Mouse (Mus musculus): ENCODE data around the gene Col8a2. TPM values are rescaled to one million over a fixed set of nuclear protein-coding genes. Genes with fewer than 3 reads are reported as not detected.

Col8a2 gene
- polyA plus RNA-seq, 2 experiments: 50.3 to 74.6 TPM

GRCm38 (mm10) chr4:126246202-126246889, 40.2 kb upstream of the Col8a2 start:
- Histone ChIP-seq H3K27ac (replicated peaks; ENCODE audit: low read depth, low read length) (no peak overlapping the region), H3K27me3 (ENCODE audit: control insufficient read depth, insufficient read depth, low read length) (no peaks in the 10 kb centered on the region), H3K4me1 (ENCODE audit: control insufficient read depth, insufficient read depth, low read length) (peaks cover 5% of the 10 kb centered on the region; the same call in 1 of the 2 replicates), H3K4me3 (replicated peaks; ENCODE audit: low read length) (no peak overlapping the region), H3K9me3 (ENCODE audit: control insufficient read depth, low read length) (no peaks in the 10 kb centered on the region), H3K4me2 (replicated peaks; ENCODE audit: low read depth, low read length, severe bottlenecking) (no peak overlapping the region), H3K36me3 (ENCODE audit: control insufficient read depth, insufficient read depth, low read length) (peaks cover 50% of the 10 kb centered on the region), H3K9ac (ENCODE audit: low read depth, low read length, severe bottlenecking) (no peak overlapping the region)
- DNase-seq (ENCODE audit: low spot score) (no peak), ATAC-seq (ENCODE audit: low FRiP score, low read depth) (no peak)
- WGBS: 75% methylated on average over 13 of the region's 13 CpGs
- no peak for TF ChIP-seq POLR2A (IDR thresholded peaks at IDR 0.05; ENCODE audit: borderline replicate concordance, extremely low read depth, insufficient read depth, insufficient read length)

- ATAC-seq (ENCODE audit: low FRiP score, low read depth): no peak
- H3K36me3 ChIP-seq (ENCODE audit: control insufficient read depth, insufficient read depth, low read length): peaks cover 44% of the 10 kb centered on the region
- no peaks in the 10 kb centered on the region for H3K9me3 ChIP-seq (ENCODE audit: control insufficient read depth, low read length)
- H3K9ac ChIP-seq (ENCODE audit: low read depth, low read length, severe bottlenecking): no peak overlapping the region
- peaks cover 19% of the 10 kb centered on the region for H3K4me1 ChIP-seq (ENCODE audit: control insufficient read depth, insufficient read depth, low read length)
- DNase-seq (ENCODE audit: low spot score): no peak
- H3K4me2 ChIP-seq (replicated peaks; ENCODE audit: low read depth, low read length, severe bottlenecking): no peak overlapping the region
- TF ChIP-seq POLR2A (IDR thresholded peaks at IDR 0.05; ENCODE audit: borderline replicate concordance, extremely low read depth, insufficient read depth, insufficient read length): no peak
- no peak overlapping the region for H3K27ac ChIP-seq (replicated peaks; ENCODE audit: low read depth, low read length)
- 33% methylated on average over 11 of the region's 11 CpGs for WGBS
- H3K27me3 ChIP-seq (ENCODE audit: control insufficient read depth, insufficient read depth, low read length): no peaks in the 10 kb centered on the region
- no peak overlapping the region for H3K4me3 ChIP-seq (replicated peaks; ENCODE audit: low read length)
Observed at GRCm38 (mm10) chr4:126248261-126248868, 38.2 kb upstream of the Col8a2 start.

GRCm38 (mm10) chr4:126250659-126251058, 35.9 kb upstream of the Col8a2 start:
- H3K9ac ChIP-seq (ENCODE audit: low read depth, low read length, severe bottlenecking): no peak overlapping the region
- peaks cover 37% of the 10 kb centered on the region for H3K36me3 ChIP-seq (ENCODE audit: control insufficient read depth, insufficient read depth, low read length)
- ATAC-seq (ENCODE audit: low FRiP score, low read depth): no peak

DNA sequence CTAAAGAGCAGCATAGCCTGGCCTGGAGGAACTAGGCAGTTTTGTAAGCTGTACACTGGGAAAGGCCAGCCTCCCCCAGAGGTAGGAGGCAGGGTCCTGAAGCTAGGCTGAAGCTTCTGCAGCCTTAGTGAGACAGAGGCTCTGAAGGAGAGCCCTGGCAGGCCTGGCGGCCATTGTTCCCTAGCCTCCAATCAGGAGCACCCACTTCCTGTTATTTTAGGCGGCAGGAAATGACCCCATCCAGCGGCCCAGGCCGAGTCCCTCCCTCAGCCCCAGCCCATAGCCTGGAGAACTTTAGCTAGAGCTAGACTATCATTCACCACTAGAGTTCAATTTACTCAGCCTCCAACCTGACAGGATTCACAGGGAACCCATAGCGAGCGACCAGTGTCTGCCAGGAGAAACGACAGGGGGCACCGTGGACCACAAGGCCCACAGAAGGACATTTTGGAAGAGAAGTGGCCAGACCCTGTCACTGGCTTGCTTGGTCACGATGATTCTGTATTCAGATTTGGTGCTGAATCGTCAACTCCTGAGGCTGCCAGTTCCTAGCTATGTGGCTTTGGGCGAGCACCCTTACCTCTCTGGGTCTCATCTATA, 34.8 kb upstream of the Col8a2 start:
- no peak overlapping the region for H3K4me3 ChIP-seq (replicated peaks; ENCODE audit: low read length)
- no peaks in the 10 kb centered on the region for H3K9me3 ChIP-seq (ENCODE audit: control insufficient read depth, low read length)
- ATAC-seq (ENCODE audit: low FRiP score, low read depth) (no peak), DNase-seq (ENCODE audit: low spot score) (no peak)
- H3K36me3 ChIP-seq (ENCODE audit: control insufficient read depth, insufficient read depth, low read length): peaks cover 31% of the 10 kb centered on the region
- TF ChIP-seq POLR2A (IDR thresholded peaks at IDR 0.05; ENCODE audit: borderline replicate concordance, extremely low read depth, insufficient read depth, insufficient read length): no peak
- H3K27ac ChIP-seq (replicated peaks; ENCODE audit: low read depth, low read length): 0 out of 2 replicates have a peak overlapping the region, but pooled peaks have one; percentile 28
- H3K4me2 ChIP-seq (replicated peaks; ENCODE audit: low read depth, low read length, severe bottlenecking): no peak overlapping the region; the same call in 1 of the 2 replicates
- no peak overlapping the region; the same call in 1 of the 2 replicates for H3K9ac ChIP-seq (ENCODE audit: low read depth, low read length, severe bottlenecking)
- peaks cover 34% of the 10 kb centered on the region for H3K4me1 ChIP-seq (ENCODE audit: control insufficient read depth, insufficient read depth, low read length)
- WGBS: 62% methylated on average over 11 of the region's 11 CpGs
- H3K27me3 ChIP-seq (ENCODE audit: control insufficient read depth, insufficient read depth, low read length): no peaks in the 10 kb centered on the region

More at GRCm38 (mm10) chr4:126250659-126251058, 35.9 kb upstream of the Col8a2 start:
- Histone ChIP-seq H3K4me3 (replicated peaks; ENCODE audit: low read length) (no peak overlapping the region), H3K27me3 (ENCODE audit: control insufficient read depth, insufficient read depth, low read length) (no peaks in the 10 kb centered on the region), H3K27ac (replicated peaks; ENCODE audit: low read depth, low read length) (no peak overlapping the region), H3K9me3 (ENCODE audit: control insufficient read depth, low read length) (no peaks in the 10 kb centered on the region), H3K4me2 (replicated peaks; ENCODE audit: low read depth, low read length, severe bottlenecking) (no peak overlapping the region), H3K4me1 (ENCODE audit: control insufficient read depth, insufficient read depth, low read length) (peaks cover 34% of the 10 kb centered on the region)
- DNase-seq (ENCODE audit: low spot score): no peak
- no peak for TF ChIP-seq POLR2A (IDR thresholded peaks at IDR 0.05; ENCODE audit: borderline replicate concordance, extremely low read depth, insufficient read depth, insufficient read length)
- 47% methylated on average over 4 of the region's 4 CpGs for WGBS

- Histone ChIP-seq H3K27me3 (ENCODE audit: control insufficient read depth, insufficient read depth, low read length) (no peaks in the 10 kb centered on the region), H3K9ac (ENCODE audit: low read depth, low read length, severe bottlenecking) (no peak overlapping the region), H3K4me2 (replicated peaks; ENCODE audit: low read depth, low read length, severe bottlenecking) (0 out of 2 replicates have a peak overlapping the region, but pooled peaks have one; percentile 17), H3K27ac (replicated peaks; ENCODE audit: low read depth, low read length) (no peak overlapping the region), H3K36me3 (ENCODE audit: control insufficient read depth, insufficient read depth, low read length) (peaks cover 27% of the 10 kb centered on the region), H3K4me3 (replicated peaks; ENCODE audit: low read length) (no peak overlapping the region), H3K9me3 (ENCODE audit: control insufficient read depth, low read length) (no peaks in the 10 kb centered on the region), H3K4me1 (ENCODE audit: control insufficient read depth, insufficient read depth, low read length) (peaks cover 43% of the 10 kb centered on the region)
- WGBS: 71% methylated on average over 16 of the region's 17 CpGs
- DNase-seq (ENCODE audit: low spot score) (no peak), ATAC-seq (ENCODE audit: low FRiP score, low read depth) (no peak)
- no peak for TF ChIP-seq POLR2A (IDR thresholded peaks at IDR 0.05; ENCODE audit: borderline replicate concordance, extremely low read depth, insufficient read depth, insufficient read length)
Observed at GRCm38 (mm10) chr4:126252411-126253237, 34.0 kb upstream of the Col8a2 start.
